Mouse (Mus musculus) embryonic facial prominence, embryonic 14.5 days (tissue): ENCODE results near the gene Six1. TPM values are rescaled to one million over a fixed set of nuclear protein-coding genes. Genes with fewer than 3 reads are reported as not detected.
"Not testable (repeated sequence)": the region's sequence is repeated elsewhere in the genome, so short reads cannot be mapped to it uniquely, and the experiment has no call there.

Source experiments
- ATAC-seq: fragments of 200-750 bp; cut with Nextera tagmentation; 2 replicates; pipeline ENCODE4 v1.8.0; 2017; ENCODE audit warnings: low read depth, moderate number of reproducible peaks, moderate TSS enrichment
- DNase-seq: peaks from one replicate; pipeline ENCODE4 v3.0.0-alpha.2; 2015; ENCODE audit warnings: low spot score
- H3K27ac ChIP-seq: fragments of 300-500 bp; sonication (generic); replicated peaks from 2 replicates; pipeline ENCODE4 v1.5.1; 2014; ENCODE audit warnings: low read depth, mild to moderate bottlenecking, low read length, moderate library complexity
- H3K27me3 ChIP-seq: fragments of 300-500 bp; sonication (generic); replicated peaks from 2 replicates; pipeline ENCODE4 v1.6.1; 2014; ENCODE audit warnings: low read length; ENCODE audit not compliant: control insufficient read depth, insufficient read depth
- H3K36me3 ChIP-seq: fragments of 300-500 bp; sonication (generic); 2 replicates; pipeline ENCODE4 v1.6.1; 2014; ENCODE audit warnings: low read length, mixed read lengths; ENCODE audit not compliant: control insufficient read depth, insufficient read depth
- H3K4me1 ChIP-seq: fragments of 300-500 bp; sonication (generic); 2 replicates; pipeline ENCODE4 v1.6.1; 2014; ENCODE audit warnings: antibody characterized with exemption, low read length; ENCODE audit not compliant: control insufficient read depth, insufficient read depth
- H3K4me2 ChIP-seq: fragments of 300-500 bp; sonication (generic); 2 replicates; pipeline ENCODE4 v1.6.1; 2014; ENCODE audit warnings: low read depth, mild to moderate bottlenecking, low read length, moderate library complexity, mixed read lengths
- H3K4me3 ChIP-seq: fragments of 300-500 bp; sonication (generic); 2 replicates; pipeline ENCODE4 v1.5.1; 2014; ENCODE audit warnings: low read depth, mild to moderate bottlenecking, low read length
- H3K9ac ChIP-seq: fragments of 300-500 bp; sonication (generic); 2 replicates; pipeline ENCODE4 v1.6.1; 2014; ENCODE audit warnings: low read depth, mild to moderate bottlenecking, low read length, moderate library complexity, mixed read lengths
- H3K9me3 ChIP-seq: fragments of 300-500 bp; sonication (generic); 2 replicates; pipeline ENCODE4 v1.6.1; 2016; ENCODE audit warnings: low read length; ENCODE audit not compliant: control insufficient read depth
- WGBS: fragments of 180-500 bp; shearing (Covaris S2); extraction: QIAGEN DNeasy Blood & Tissue Kit; methylation state at CpG from one replicate; pipeline ENCODE4 v1.1.7; 2014; 5-methylcytosine and 5-hydroxymethylcytosine counted together
- polyA plus RNA-seq: library from polyadenylated mRNA; unstranded; fragments of >200 nt; fragmentation: Nextera tagmentation; extraction: Ambion mirVana; gene quantifications from 2 replicates; pipeline ENCODE4 v1.2.1, GENCODE M21; 2014

The Six1 gene
- polyA plus RNA-seq, 1 experiment from 2014 or later, result 46.5 TPM

- Histone ChIP-seq H3K9ac (no peak overlapping the region), H3K4me2 (no peak overlapping the region), H3K36me3 (no peaks in the 10 kb centered on the region), H3K4me1 (no peaks in the 10 kb centered on the region), H3K4me3 (no peak overlapping the region), H3K27me3 (no peaks in the 10 kb centered on the region), H3K9me3 (no peaks in the 10 kb centered on the region), H3K27ac (no peak overlapping the region)
- no peak for DNase-seq
- no peak for ATAC-seq
- WGBS, result 38% methylated on average over 11 of the region's 11 CpGs
Observed at GRCm38 (mm10) chr12:73085739-73086630, 32.3 kb upstream of the Six1 start.

- Histone ChIP-seq H3K27ac (no peak overlapping the region), H3K9me3 (no peaks in the 10 kb centered on the region), H3K9ac (no peak overlapping the region), H3K4me3 (no peak overlapping the region), H3K27me3 (no peaks in the 10 kb centered on the region), H3K4me1 (no peaks in the 10 kb centered on the region), H3K36me3 (no peaks in the 10 kb centered on the region), H3K4me2 (no peak overlapping the region)
- ATAC-seq, result no peak
- DNase-seq, result no peak
- WGBS, result 57% methylated on average over 4 of the region's 4 CpGs
Observed at GRCm38 (mm10) chr12:73083773-73084172, 30.1 kb upstream of the Six1 start.

GRCm38 (mm10) chr12:73081828-73082227 is 28.1 kb upstream of the Six1 start:
- H3K4me1 ChIP-seq, result not testable (repeated sequence)

GRCm38 (mm10) chr12:73060805-73061410 is 7.2 kb upstream of the Six1 start:
- Histone ChIP-seq H3K9me3 (no peaks in the 10 kb centered on the region), H3K36me3 (no peaks in the 10 kb centered on the region), H3K4me2 (no peak overlapping the region), H3K4me1 (no peaks in the 10 kb centered on the region), H3K9ac (no peak overlapping the region), H3K4me3 (no peak overlapping the region), H3K27ac (no peak overlapping the region), H3K27me3 (no peaks in the 10 kb centered on the region; the same call in 1 of the 2 replicates)
- 40% methylated on average over 9 of the region's 9 CpGs for WGBS
- ATAC-seq (no peak), DNase-seq (peak; percentile 31)

More at GRCm38 (mm10) chr12:73081828-73082227, 28.1 kb upstream of the Six1 start:
- not testable (repeated sequence) for H3K36me3 ChIP-seq, H3K9me3 ChIP-seq, H3K9ac ChIP-seq, H3K4me3 ChIP-seq, DNase-seq, H3K27ac ChIP-seq, H3K27me3 ChIP-seq, ATAC-seq, H3K4me2 ChIP-seq
- WGBS, result 84% methylated on average over 4 of the region's 4 CpGs

GRCm38 (mm10) chr12:73057492-73057891 is 3.8 kb upstream of the Six1 start:
- H3K27me3 ChIP-seq, result peaks cover 14% of the 10 kb centered on the region

GRCm38 (mm10) chr12:73055451-73055850 is 1.8 kb upstream of the Six1 start:
- Histone ChIP-seq H3K27ac (no peak overlapping the region), H3K4me3 (no peak overlapping the region), H3K4me2 (no peak overlapping the region), H3K9ac (no peak overlapping the region), H3K9me3 (no peaks in the 10 kb centered on the region), H3K36me3 (no peaks in the 10 kb centered on the region), H3K4me1 (peaks cover 20% of the 10 kb centered on the region), H3K27me3 (peaks cover 19% of the 10 kb centered on the region)
- ATAC-seq, result no peak
- 17% methylated on average over 5 of the region's 5 CpGs for WGBS
- peak; percentile 5 for DNase-seq

More at GRCm38 (mm10) chr12:73057492-73057891, 3.8 kb upstream of the Six1 start:
- no peak overlapping the region for H3K4me3 ChIP-seq
- no peak overlapping the region for H3K4me2 ChIP-seq
- DNase-seq (no peak), ATAC-seq (no peak)
- 88% methylated on average over 6 of the region's 6 CpGs for WGBS
- peaks cover 12% of the 10 kb centered on the region for H3K4me1 ChIP-seq
- no peak overlapping the region for H3K27ac ChIP-seq
- no peaks in the 10 kb centered on the region for H3K9me3 ChIP-seq
- no peaks in the 10 kb centered on the region for H3K36me3 ChIP-seq
- no peak overlapping the region for H3K9ac ChIP-seq

- DNase-seq (peak; percentile 31), ATAC-seq (no peak)
Observed at GRCm38 (mm10) chr12:73054576-73055185, 994 bp upstream of the Six1 start.

GRCm38 (mm10) chr12:73052651-73053591 is 766 bp downstream of the Six1 start:
- peaks cover 42% of the 10 kb centered on the region for H3K27me3 ChIP-seq
- ATAC-seq, result 0 out of 2 replicates have a peak, but pooled peaks have one; percentile 3
- H3K9me3 ChIP-seq, result no peaks in the 10 kb centered on the region
- peak overlapping the region; percentile 85 for H3K4me2 ChIP-seq
- 8% methylated on average over 34 of the region's 34 CpGs for WGBS
- H3K4me3 ChIP-seq, result peak overlapping the region; percentile 61
- peak overlapping the region; percentile 87 for H3K27ac ChIP-seq
- peak overlapping the region; percentile 67 for H3K9ac ChIP-seq
- no peaks in the 10 kb centered on the region for H3K36me3 ChIP-seq
- peaks cover 31% of the 10 kb centered on the region for H3K4me1 ChIP-seq
- peak; percentile 70 for DNase-seq

More at GRCm38 (mm10) chr12:73054576-73055185, 994 bp upstream of the Six1 start:
- Histone ChIP-seq H3K27ac (peak overlapping the region; percentile 87), H3K36me3 (no peaks in the 10 kb centered on the region), H3K4me3 (peak overlapping the region; percentile 61), H3K4me2 (peak overlapping the region; percentile 85), H3K27me3 (peaks cover 27% of the 10 kb centered on the region), H3K9me3 (no peaks in the 10 kb centered on the region), H3K9ac (peak overlapping the region; percentile 67; the same call in 1 of the 2 replicates), H3K4me1 (peaks cover 24% of the 10 kb centered on the region)
- WGBS, result 9% methylated on average over 15 of the region's 15 CpGs
